Mouse (Mus musculus) Muller cell, postnatal 12 days (primary cell): ENCODE data around the gene Cd248.
"Not testable (repeated sequence)": the region's sequence is repeated elsewhere in the genome, so short reads cannot be mapped to it uniquely, and the experiment has no call there.

Experiments
- DNase-seq: peaks from one replicate; pipeline ENCODE4 v3.0.0-alpha.2; 2015; ENCODE audit errors: inconsistent ontology term

Gene Cd248

GRCm38 (mm10) chr19:5073518-5073917 lies 5.6 kb downstream of the Cd248 start:
- DNase-seq, result no peak

- DNase-seq, result no peak
Measured at GRCm38 (mm10) chr19:5079279-5079678, 11.4 kb downstream of the Cd248 start.

GRCm38 (mm10) chr19:5082005-5082404 lies 14.1 kb downstream of the Cd248 start:
- no peak for DNase-seq

GRCm38 (mm10) chr19:5082596-5082995 lies 14.7 kb downstream of the Cd248 start:
- no peak for DNase-seq

- DNase-seq, result no peak
Measured at GRCm38 (mm10) chr19:5083961-5084833, 16.3 kb downstream of the Cd248 start.

- DNase-seq, result no peak
Measured at GRCm38 (mm10) chr19:5084834-5085144, 16.9 kb downstream of the Cd248 start.

GRCm38 (mm10) chr19:5085145-5085863 lies 17.4 kb downstream of the Cd248 start, which contains the start of gene Tmem151a:
Tmem151a (minus strand) TSS chr19:5085531.
- peak; percentile 56 for DNase-seq

GRCm38 (mm10) chr19:5086533-5086932 lies 18.7 kb downstream of the Cd248 start:
- not testable (repeated sequence) for DNase-seq

GRCm38 (mm10) chr19:5087884-5088728 lies 20.2 kb downstream of the Cd248 start, which contains the start of gene Yif1a:
Yif1a (plus strand) TSS chr19:5088538.
- peak; percentile 98 for DNase-seq

- DNase-seq, result no peak
Measured at GRCm38 (mm10) chr19:5089324-5089723, 21.4 kb downstream of the Cd248 start.

GRCm38 (mm10) chr19:5092083-5092482 lies 24.2 kb downstream of the Cd248 start:
- no peak for DNase-seq

GRCm38 (mm10) chr19:5093481-5094242 lies 25.8 kb downstream of the Cd248 start:
- DNase-seq, result no peak

- DNase-seq, result peak; percentile 93
Measured at GRCm38 (mm10) chr19:5094243-5094632, 26.4 kb downstream of the Cd248 start.

- no peak for DNase-seq
Measured at GRCm38 (mm10) chr19:5094746-5095417, 27.0 kb downstream of the Cd248 start.

- DNase-seq, result no peak
Measured at GRCm38 (mm10) chr19:5095887-5096474, 28.1 kb downstream of the Cd248 start.

- DNase-seq, result no peak
Measured at GRCm38 (mm10) chr19:5097521-5098362, 29.9 kb downstream of the Cd248 start.

- peak; percentile 68 for DNase-seq
Measured at GRCm38 (mm10) chr19:5098363-5099143, 30.7 kb downstream of the Cd248 start, which contains the start of gene Cnih2. Cnih2 (minus strand) TSS chr19:5098521.

GRCm38 (mm10) chr19:5106074-5106473 lies 38.2 kb downstream of the Cd248 start:
- DNase-seq, result no peak
